Mouse (Mus musculus): ENCODE data around the gene Itgb6. TPM values are rescaled to one million over a fixed set of nuclear protein-coding genes. Genes with fewer than 3 reads are reported as not detected.

The Itgb6 gene
- polyA plus RNA-seq, 1 experiment from 2014 or later, result not detected

- ATAC-seq (ENCODE audit: low FRiP score, low TSS enrichment), result no peak
- Histone ChIP-seq H3K9ac (replicated peaks; ENCODE audit: low read length) (no peak overlapping the region), H3K27me3 (ENCODE audit: control insufficient read depth, insufficient read depth, low read length) (no peaks in the 10 kb centered on the region), H3K4me2 (ENCODE audit: low read length) (no peak overlapping the region), H3K4me1 (ENCODE audit: control insufficient read depth, insufficient read depth, low read length) (peaks cover 20% of the 10 kb centered on the region), H3K4me3 (replicated peaks; ENCODE audit: low read depth, low read length) (no peak overlapping the region), H3K36me3 (ENCODE audit: control insufficient read depth, insufficient read depth, low read length) (no peaks in the 10 kb centered on the region), H3K9me3 (ENCODE audit: control insufficient read depth, low read length) (no peaks in the 10 kb centered on the region), H3K27ac (replicated peaks; ENCODE audit: low read depth, low read length) (no peak overlapping the region)
- DNase-seq, result no peak
Measured at GRCm38 (mm10) chr2:60716549-60716948, 5.9 kb downstream of the Itgb6 start.

GRCm38 (mm10) chr2:60715771-60716170 is 6.7 kb downstream of the Itgb6 start:
- WGBS, result 78% methylated on average over 13 of the region's 13 CpGs
- H3K27ac ChIP-seq (replicated peaks; ENCODE audit: low read depth, low read length), result no peak overlapping the region

GRCm38 (mm10) chr2:60714971-60715502 is 7.4 kb downstream of the Itgb6 start:
- Histone ChIP-seq H3K4me2 (ENCODE audit: low read length) (no peak overlapping the region), H3K27ac (replicated peaks; ENCODE audit: low read depth, low read length) (peak overlapping the region; percentile 39), H3K4me3 (replicated peaks; ENCODE audit: low read depth, low read length) (no peak overlapping the region), H3K27me3 (ENCODE audit: control insufficient read depth, insufficient read depth, low read length) (no peaks in the 10 kb centered on the region), H3K4me1 (ENCODE audit: control insufficient read depth, insufficient read depth, low read length) (peaks cover 20% of the 10 kb centered on the region), H3K36me3 (ENCODE audit: control insufficient read depth, insufficient read depth, low read length) (no peaks in the 10 kb centered on the region), H3K9ac (replicated peaks; ENCODE audit: low read length) (no peak overlapping the region), H3K9me3 (ENCODE audit: control insufficient read depth, low read length) (no peaks in the 10 kb centered on the region)
- DNase-seq, result peak; percentile 31
- no peak for ATAC-seq (ENCODE audit: low FRiP score, low TSS enrichment)
- WGBS, result 60% methylated on average over 8 of the region's 8 CpGs

More at GRCm38 (mm10) chr2:60715771-60716170, 6.7 kb downstream of the Itgb6 start:
- ATAC-seq (ENCODE audit: low FRiP score, low TSS enrichment), result no peak
- Histone ChIP-seq H3K27me3 (ENCODE audit: control insufficient read depth, insufficient read depth, low read length) (no peaks in the 10 kb centered on the region), H3K9ac (replicated peaks; ENCODE audit: low read length) (no peak overlapping the region), H3K36me3 (ENCODE audit: control insufficient read depth, insufficient read depth, low read length) (no peaks in the 10 kb centered on the region), H3K4me1 (ENCODE audit: control insufficient read depth, insufficient read depth, low read length) (peaks cover 20% of the 10 kb centered on the region), H3K4me3 (replicated peaks; ENCODE audit: low read depth, low read length) (no peak overlapping the region), H3K9me3 (ENCODE audit: control insufficient read depth, low read length) (no peaks in the 10 kb centered on the region), H3K4me2 (ENCODE audit: low read length) (no peak overlapping the region)
- peak; percentile 22 for DNase-seq

GRCm38 (mm10) chr2:60714475-60714874 is 8.0 kb downstream of the Itgb6 start:
- Histone ChIP-seq H3K27ac (replicated peaks; ENCODE audit: low read depth, low read length) (peak overlapping the region; percentile 39), H3K27me3 (ENCODE audit: control insufficient read depth, insufficient read depth, low read length) (no peaks in the 10 kb centered on the region), H3K36me3 (ENCODE audit: control insufficient read depth, insufficient read depth, low read length) (no peaks in the 10 kb centered on the region), H3K4me3 (replicated peaks; ENCODE audit: low read depth, low read length) (no peak overlapping the region), H3K4me2 (ENCODE audit: low read length) (peak overlapping the region; percentile 20; the same call in 1 of the 2 replicates), H3K4me1 (ENCODE audit: control insufficient read depth, insufficient read depth, low read length) (peaks cover 20% of the 10 kb centered on the region), H3K9me3 (ENCODE audit: control insufficient read depth, low read length) (no peaks in the 10 kb centered on the region), H3K9ac (replicated peaks; ENCODE audit: low read length) (no peak overlapping the region)
- DNase-seq (peak; percentile 30), ATAC-seq (ENCODE audit: low FRiP score, low TSS enrichment) (no peak)
- 52% methylated on average over 7 of the region's 7 CpGs for WGBS

GRCm38 (mm10) chr2:60713857-60714256 is 8.6 kb downstream of the Itgb6 start:
- H3K4me2 ChIP-seq (ENCODE audit: low read length), result peak overlapping the region; percentile 20; the same call in 1 of the 2 replicates
- H3K36me3 ChIP-seq (ENCODE audit: control insufficient read depth, insufficient read depth, low read length), result no peaks in the 10 kb centered on the region
- WGBS, result 20% methylated on average over 8 of the region's 8 CpGs
- H3K9me3 ChIP-seq (ENCODE audit: control insufficient read depth, low read length), result no peaks in the 10 kb centered on the region
- H3K27ac ChIP-seq (replicated peaks; ENCODE audit: low read depth, low read length), result peak overlapping the region; percentile 39
- ATAC-seq (ENCODE audit: low FRiP score, low TSS enrichment) (peak; percentile 57; the same call in 1 of the 2 replicates), DNase-seq (peak; percentile 74)
- H3K4me1 ChIP-seq (ENCODE audit: control insufficient read depth, insufficient read depth, low read length), result peaks cover 20% of the 10 kb centered on the region
- H3K4me3 ChIP-seq (replicated peaks; ENCODE audit: low read depth, low read length), result no peak overlapping the region
- H3K27me3 ChIP-seq (ENCODE audit: control insufficient read depth, insufficient read depth, low read length), result no peaks in the 10 kb centered on the region
- no peak overlapping the region for H3K9ac ChIP-seq (replicated peaks; ENCODE audit: low read length)

GRCm38 (mm10) chr2:60712891-60713290 is 9.6 kb downstream of the Itgb6 start:
- Histone ChIP-seq H3K9ac (replicated peaks; ENCODE audit: low read length) (no peak overlapping the region), H3K4me1 (ENCODE audit: control insufficient read depth, insufficient read depth, low read length) (peaks cover 20% of the 10 kb centered on the region), H3K4me3 (replicated peaks; ENCODE audit: low read depth, low read length) (no peak overlapping the region), H3K4me2 (ENCODE audit: low read length) (no peak overlapping the region), H3K9me3 (ENCODE audit: control insufficient read depth, low read length) (no peaks in the 10 kb centered on the region), H3K27ac (replicated peaks; ENCODE audit: low read depth, low read length) (no peak overlapping the region), H3K36me3 (ENCODE audit: control insufficient read depth, insufficient read depth, low read length) (no peaks in the 10 kb centered on the region), H3K27me3 (ENCODE audit: control insufficient read depth, insufficient read depth, low read length) (no peaks in the 10 kb centered on the region)
- DNase-seq (no peak), ATAC-seq (ENCODE audit: low FRiP score, low TSS enrichment) (no peak)
- WGBS, result 94% methylated on average over 5 of the region's 5 CpGs

GRCm38 (mm10) chr2:60712483-60712882 is 10.0 kb downstream of the Itgb6 start:
- H3K4me3 ChIP-seq (replicated peaks; ENCODE audit: low read depth, low read length), result no peak overlapping the region
- no peak overlapping the region for H3K9ac ChIP-seq (replicated peaks; ENCODE audit: low read length)
- no peak overlapping the region for H3K4me2 ChIP-seq (ENCODE audit: low read length)
- no peaks in the 10 kb centered on the region for H3K9me3 ChIP-seq (ENCODE audit: control insufficient read depth, low read length)
- no peak overlapping the region for H3K27ac ChIP-seq (replicated peaks; ENCODE audit: low read depth, low read length)
- H3K27me3 ChIP-seq (ENCODE audit: control insufficient read depth, insufficient read depth, low read length), result no peaks in the 10 kb centered on the region
- WGBS, result 84% methylated on average over 6 of the region's 6 CpGs
- no peaks in the 10 kb centered on the region for H3K36me3 ChIP-seq (ENCODE audit: control insufficient read depth, insufficient read depth, low read length)
- ATAC-seq (ENCODE audit: low FRiP score, low TSS enrichment) (no peak), DNase-seq (no peak)
- H3K4me1 ChIP-seq (ENCODE audit: control insufficient read depth, insufficient read depth, low read length), result peaks cover 20% of the 10 kb centered on the region

GRCm38 (mm10) chr2:60711098-60711880 is 11.2 kb downstream of the Itgb6 start:
- H3K4me2 ChIP-seq (ENCODE audit: low read length), result no peak overlapping the region
- no peaks in the 10 kb centered on the region for H3K9me3 ChIP-seq (ENCODE audit: control insufficient read depth, low read length)
- H3K27ac ChIP-seq (replicated peaks; ENCODE audit: low read depth, low read length), result no peak overlapping the region
- H3K4me3 ChIP-seq (replicated peaks; ENCODE audit: low read depth, low read length), result no peak overlapping the region
- H3K4me1 ChIP-seq (ENCODE audit: control insufficient read depth, insufficient read depth, low read length), result peaks cover 20% of the 10 kb centered on the region
- H3K36me3 ChIP-seq (ENCODE audit: control insufficient read depth, insufficient read depth, low read length), result no peaks in the 10 kb centered on the region
- no peak overlapping the region for H3K9ac ChIP-seq (replicated peaks; ENCODE audit: low read length)
- no peak for ATAC-seq (ENCODE audit: low FRiP score, low TSS enrichment)
- WGBS, result 75% methylated on average over 7 of the region's 7 CpGs
- H3K27me3 ChIP-seq (ENCODE audit: control insufficient read depth, insufficient read depth, low read length), result no peaks in the 10 kb centered on the region
- DNase-seq, result no peak

GRCm38 (mm10) chr2:60710317-60710716 is 12.1 kb downstream of the Itgb6 start:
- Histone ChIP-seq H3K4me2 (ENCODE audit: low read length) (no peak overlapping the region), H3K27ac (replicated peaks; ENCODE audit: low read depth, low read length) (no peak overlapping the region), H3K27me3 (ENCODE audit: control insufficient read depth, insufficient read depth, low read length) (no peaks in the 10 kb centered on the region), H3K9ac (replicated peaks; ENCODE audit: low read length) (no peak overlapping the region), H3K4me1 (ENCODE audit: control insufficient read depth, insufficient read depth, low read length) (peaks cover 15% of the 10 kb centered on the region), H3K9me3 (ENCODE audit: control insufficient read depth, low read length) (no peaks in the 10 kb centered on the region), H3K4me3 (replicated peaks; ENCODE audit: low read depth, low read length) (no peak overlapping the region), H3K36me3 (ENCODE audit: control insufficient read depth, insufficient read depth, low read length) (no peaks in the 10 kb centered on the region)
- DNase-seq (no peak), ATAC-seq (ENCODE audit: low FRiP score, low TSS enrichment) (no peak)
- WGBS, result 93% methylated on average over 4 of the region's 4 CpGs
